In genomic region chr13:28786629-28787330, GRCm38 (mm10) we compare ENCODE assay signal across 11 mouse cellular contexts.
A peak's percentile ranks its signal among the peaks of the same experiment; 100 is the strongest.
DNase-seq lines count a peak whose midpoint lies in the region; ATAC-seq and TF ChIP-seq lines count a peak whose summit lies in the region.
"Had no signal": no experiment of that assay in that cellular context is flagged by ENCODE, and none has a peak within 500 bp of the region (broad histone marks: within the 10 kb centered on the region; RNA-seq: fewer than 3 reads in every experiment).

No protein-coding gene starts in this region.

- peak overlapping the region; percentile 52 for H3K27ac ChIP-seq in stomach, embryonic 14.5 days (ENCODE audit: low read length)
- no peak overlapping the region for H3K27ac ChIP-seq in stomach, postnatal 0 days (replicated peaks)
- H3K27ac ChIP-seq in limb, embryonic 11.5 days (replicated peaks; ENCODE audit: low read depth, low read length) = peak overlapping the region; percentile 30

- TF ChIP-seq EP300 in stomach, postnatal 0 days (optimal IDR thresholded peaks at IDR 0.05) = no peak

- no peak for DNase-seq in stomach, postnatal 0 days (ENCODE audit: low spot score)
- DNase-seq in forelimb bud, embryonic 11.5 days (ENCODE audit: low read depth, low spot score) = peak; percentile 69
- DNase-seq in limb, embryonic 11.5 days (ENCODE audit: low spot score) = peak; percentile 57
- DNase-seq in left cerebral cortex, postnatal 10 days (ENCODE audit: extremely low spot score in 1 of 2, low spot score in 2 of 2) = no peak
- DNase-seq in testis, postnatal 10 days (ENCODE audit: low spot score) = no peak
- DNase-seq in left cerebral cortex, adult 18-20 months (ENCODE audit: low spot score in 2 of 2) = no peak
- DNase-seq in right cerebral cortex, postnatal 25 days = no peak
- DNase-seq: cerebellum, postnatal 36 days; thymus, postnatal 36 days had no signal

- peak overlapping the region; percentile 11; the same call in 1 of the 2 replicates for H3K4me2 ChIP-seq in stomach, embryonic 14.5 days (replicated peaks; ENCODE audit: low read depth, low read length)
- H3K4me2 ChIP-seq in stomach, postnatal 0 days (replicated peaks; ENCODE audit: low read depth) = no peak overlapping the region; the same call in 1 of the 2 replicates
- no peak overlapping the region for H3K4me2 ChIP-seq in limb, embryonic 11.5 days (ENCODE audit: low read depth, severe bottlenecking)

- no peak overlapping the region for H3K4me3 ChIP-seq in stomach, embryonic 14.5 days (ENCODE audit: low read depth, low read length)
- H3K4me3 ChIP-seq in stomach, postnatal 0 days (ENCODE audit: low read depth, low read length) = no peak overlapping the region
- H3K4me3 ChIP-seq in limb, embryonic 11.5 days (ENCODE audit: low read depth, low read length) = no peak overlapping the region
- H3K4me3 ChIP-seq: megakaryocyte, embryonic 14.5 days had no signal

- 0 out of 2 replicates have a peak, but pooled peaks have one; percentile 23 for ATAC-seq in stomach, embryonic 14.5 days (ENCODE audit: insufficient number of reproducible peaks, insufficient read depth, low FRiP score, low read depth)
- ATAC-seq in stomach, postnatal 0 days (ENCODE audit: low FRiP score, low TSS enrichment) = no peak
- ATAC-seq in limb, embryonic 11.5 days (ENCODE audit: insufficient number of reproducible peaks, low FRiP score, low TSS enrichment, low read depth) = peak; percentile 67; the same call in 1 of the 2 replicates

- H3K27me3 ChIP-seq in stomach, embryonic 14.5 days (ENCODE audit: control insufficient read depth, insufficient read depth, low read length) = no peaks in the 10 kb centered on the region
- no peaks in the 10 kb centered on the region for H3K27me3 ChIP-seq in stomach, postnatal 0 days (ENCODE audit: control insufficient read depth, insufficient read depth, low read length)
- no peaks in the 10 kb centered on the region for H3K27me3 ChIP-seq in limb, embryonic 11.5 days (ENCODE audit: control insufficient read depth, insufficient read depth, low read length)
- H3K27me3 ChIP-seq: megakaryocyte, embryonic 14.5 days had no signal

- intact Hi-C loops in left cerebral cortex, postnatal 10 days (cut with DNase I) = no loop called here

- no peak for TF ChIP-seq CTCF in stomach, postnatal 0 days (IDR thresholded peaks at IDR 0.05; ENCODE audit: low read depth)

- peaks cover 10% of the 10 kb centered on the region for H3K4me1 ChIP-seq in stomach, embryonic 14.5 days (ENCODE audit: control insufficient read depth, insufficient read depth, low read length)
- no peaks in the 10 kb centered on the region for H3K4me1 ChIP-seq in stomach, postnatal 0 days (replicated peaks; ENCODE audit: control insufficient read depth, insufficient read depth)
- peaks cover 18% of the 10 kb centered on the region for H3K4me1 ChIP-seq in limb, embryonic 11.5 days (ENCODE audit: control insufficient read depth, insufficient read depth, low read length)

- H3K36me3 ChIP-seq in stomach, embryonic 14.5 days (ENCODE audit: control insufficient read depth, insufficient read depth, low read length) = no peaks in the 10 kb centered on the region
- no peaks in the 10 kb centered on the region for H3K36me3 ChIP-seq in stomach, postnatal 0 days (ENCODE audit: control insufficient read depth, insufficient read depth, low read length)
- H3K36me3 ChIP-seq in limb, embryonic 11.5 days (ENCODE audit: control insufficient read depth, insufficient read depth, low read length) = no peaks in the 10 kb centered on the region

- no peaks in the 10 kb centered on the region for H3K9me3 ChIP-seq in stomach, embryonic 14.5 days (ENCODE audit: control insufficient read depth, low read depth, low read length)
- H3K9me3 ChIP-seq in stomach, postnatal 0 days (ENCODE audit: control insufficient read depth, low read length) = no peaks in the 10 kb centered on the region
- no peaks in the 10 kb centered on the region for H3K9me3 ChIP-seq in limb, embryonic 11.5 days (ENCODE audit: control insufficient read depth, low read length)
- H3K9me3 ChIP-seq: megakaryocyte, embryonic 14.5 days had no signal

- no peak overlapping the region for H3K9ac ChIP-seq in stomach, embryonic 14.5 days (replicated peaks; ENCODE audit: low read depth, low read length)
- no peak overlapping the region for H3K9ac ChIP-seq in stomach, postnatal 0 days (ENCODE audit: low read length)
- H3K9ac ChIP-seq in limb, embryonic 11.5 days (ENCODE audit: low read length) = no peak overlapping the region

- WGBS in stomach, embryonic 14.5 days = 26% methylated on average over 9 of the region's 9 CpGs
- 36% methylated on average over 9 of the region's 9 CpGs for WGBS in stomach, postnatal 0 days
- WGBS in limb, embryonic 11.5 days = 22% methylated on average over 9 of the region's 9 CpGs

Comparison
In these comparisons a context has a peak if more than half of its experiments do, and no peak if none do; other contexts are left out.
1. DNase-seq: peak in forelimb bud, embryonic 11.5 days (single experiment) and limb, embryonic 11.5 days (single experiment); none in stomach, postnatal 0 days (single experiment), left cerebral cortex, postnatal 10 days (0 of 2), testis, postnatal 10 days (single experiment), left cerebral cortex, adult 18-20 months (0 of 2) and right cerebral cortex, postnatal 25 days (single experiment).